Mouse (Mus musculus) lung, postnatal 0 days (tissue): ENCODE results near the gene Opa3.

Experiments used
- CTCF ChIP-seq: IDR thresholded peaks from 2 replicates; pipeline ENCODE4 v1.5.1; 2016; ENCODE audit warnings: antibody characterized with exemption, mild to moderate bottlenecking
- EP300 ChIP-seq: IDR thresholded peaks from 2 replicates; pipeline ENCODE4 v1.6.1; 2016; ENCODE audit warnings: antibody characterized with exemption, mild to moderate bottlenecking, control low read depth

DNA sequence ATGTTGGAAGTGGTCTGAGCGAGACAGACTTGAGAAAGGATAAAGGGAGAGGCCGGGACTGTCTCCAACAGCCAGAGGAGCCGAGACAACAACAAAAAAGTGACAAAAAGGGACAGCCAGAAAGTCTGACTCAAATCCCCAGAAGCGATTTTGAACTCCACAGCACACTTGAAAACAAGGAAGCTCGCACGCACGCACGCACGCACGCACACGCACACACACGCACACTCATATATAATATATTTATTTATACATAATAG is 74.8 kb downstream of the Opa3 start:
- TF ChIP-seq EP300 (no peak), CTCF (no peak)
